Mouse (Mus musculus): ENCODE measurements around the gene Gm1604a. TPM values are rescaled to one million over a fixed set of nuclear protein-coding genes. Genes with fewer than 3 reads are reported as not detected.

Gm1604a gene
- polyA plus RNA-seq (2012; rRNA removed): not detected in 2 replicates

GRCm38 (mm10) chr17:7025257-7025656 lies at the start of gene Gm1604a:
TSS of gene Gm1604a (plus strand) at chr17:7025568.

DNA sequence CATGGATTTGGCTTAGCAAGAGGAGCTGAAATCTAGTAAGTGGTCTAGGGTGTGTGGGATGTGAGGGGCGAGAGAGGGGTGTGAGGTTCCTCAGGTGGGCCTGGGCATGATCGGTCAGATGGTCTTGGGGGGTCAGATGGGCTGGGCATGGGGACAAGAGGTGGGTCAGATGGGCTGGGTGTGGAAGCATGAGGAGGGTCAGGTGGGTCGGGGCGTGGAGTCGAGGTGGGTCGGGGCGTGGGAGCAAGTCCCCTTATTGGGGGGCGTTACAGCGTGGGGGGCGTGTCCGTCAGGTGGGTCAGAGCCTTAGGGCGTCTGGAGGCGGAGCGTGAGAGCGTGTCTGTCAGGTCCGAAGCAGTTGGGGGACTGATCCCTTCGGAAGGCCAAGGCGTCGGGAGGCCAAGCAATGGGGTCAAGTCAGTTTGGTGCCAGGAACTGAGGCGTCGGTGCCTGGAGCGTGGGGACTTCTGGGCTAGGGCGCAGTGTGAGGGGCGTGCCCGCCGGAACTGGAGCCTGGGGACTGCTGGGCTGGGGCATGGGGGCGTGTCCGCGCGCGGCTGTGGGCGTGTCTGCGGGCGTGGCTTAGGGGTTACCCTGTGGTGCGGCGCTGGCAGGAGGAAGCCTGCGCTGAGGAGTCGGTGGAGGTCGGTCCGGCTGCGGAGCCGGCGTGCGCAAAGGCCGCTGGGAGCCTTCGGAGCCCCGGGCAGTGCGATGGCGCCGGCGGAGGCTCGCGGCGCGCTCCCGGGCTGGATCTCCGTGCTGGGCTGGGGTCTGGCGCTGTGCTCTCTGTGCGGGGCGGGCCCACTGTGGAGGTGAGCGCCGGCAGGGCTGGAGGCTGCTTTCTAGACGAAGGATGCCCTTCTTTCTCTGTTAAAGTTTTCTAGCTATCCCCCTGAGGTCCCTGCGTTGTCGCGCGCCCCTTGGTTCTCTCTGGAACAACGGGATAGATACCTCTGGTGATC lies 46.8 kb upstream of the Gm1604a start, which contains the start of gene Gm49721:
TSS of gene Gm49721 (plus strand) at position 618 of the 962 bp plus-strand sequence.

Other genes with a start within 250 kb of the Gm1604a start
- gene Ezr, start 242.8 kb upstream of the Gm1604a start, polyA plus RNA-seq (2012; rRNA removed): 165 and 220 TPM in 2 replicates
- gene Rsph3b, start 76.9 kb upstream of the Gm1604a start, polyA plus RNA-seq (2012; rRNA removed): 36.1 TPM in 2 replicates
- 12.0 and 12.4 TPM in 2 replicates for gene Tagap1, start 64.4 kb upstream of the Gm1604a start, polyA plus RNA-seq (2012; rRNA removed)
- gene Rnaset2b, start 54.9 kb upstream of the Gm1604a start, polyA plus RNA-seq (2012; rRNA removed): 66.8 and 86.6 TPM in 2 replicates
- gene Gm49721, start 46.7 kb upstream of the Gm1604a start, polyA plus RNA-seq (2012; rRNA removed): 5.7 and 9.2 TPM in 2 replicates
- gene Rps6ka2, start 144.5 kb downstream of the Gm1604a start, polyA plus RNA-seq (2012; rRNA removed): 3.6 and 3.9 TPM in 2 replicates